Comparison of ENCODE assay signal across 7 mouse cellular contexts in genomic region chr7:105809836-105810235, GRCm38 (mm10). TPM values are rescaled to one million over a fixed set of nuclear protein-coding genes. Genes with fewer than 3 reads are reported as not detected.
DNase-seq lines count a peak whose midpoint lies in the region; ATAC-seq and TF ChIP-seq lines count a peak whose summit lies in the region.

No protein-coding gene starts in this region.

- H3K4me2 ChIP-seq in embryonic facial prominence, embryonic 12.5 days (replicated peaks) = peak overlapping the region; percentile 70
- peak overlapping the region; percentile 54 for H3K4me2 ChIP-seq in intestine, embryonic 15.5 days (replicated peaks)
- H3K4me2 ChIP-seq in neural tube, embryonic 15.5 days = peak overlapping the region; percentile 75

- TF ChIP-seq CTCF in lung, adult 2 months (IDR thresholded peaks at IDR 0.05; ENCODE audit: insufficient read depth, low read length) = no peak

- H3K9ac ChIP-seq in embryonic facial prominence, embryonic 12.5 days = peak overlapping the region; percentile 84
- peak overlapping the region; percentile 96; the same call in 1 of the 2 replicates for H3K9ac ChIP-seq in intestine, embryonic 15.5 days
- peak overlapping the region; percentile 92 for H3K9ac ChIP-seq in neural tube, embryonic 15.5 days (replicated peaks)

- ATAC-seq in embryonic facial prominence, embryonic 12.5 days (ENCODE audit: insufficient number of reproducible peaks, insufficient read depth, low FRiP score, low TSS enrichment) = no peak
- no peak for ATAC-seq in intestine, embryonic 15.5 days
- no peak for ATAC-seq in neural tube, embryonic 15.5 days (ENCODE audit: low FRiP score)

- peaks cover 20% of the 10 kb centered on the region for H3K36me3 ChIP-seq in embryonic facial prominence, embryonic 12.5 days
- peaks cover 8% of the 10 kb centered on the region; the same call in 1 of the 2 replicates for H3K36me3 ChIP-seq in intestine, embryonic 15.5 days
- H3K36me3 ChIP-seq in neural tube, embryonic 15.5 days = peaks cover 17% of the 10 kb centered on the region

- no peak for TF ChIP-seq POLR2A in lung, adult 2 months (IDR thresholded peaks at IDR 0.05; ENCODE audit: borderline replicate concordance, extremely low read depth, low read depth, low read length)

- peaks cover 19% of the 10 kb centered on the region for H3K4me1 ChIP-seq in lung, adult 2 months (ENCODE audit: control insufficient read depth, insufficient read depth, low read length)
- peaks cover 7% of the 10 kb centered on the region for H3K4me1 ChIP-seq in embryonic facial prominence, embryonic 12.5 days
- peaks cover 8% of the 10 kb centered on the region; the same call in 1 of the 2 replicates for H3K4me1 ChIP-seq in intestine, embryonic 15.5 days (replicated peaks)
- peaks cover 16% of the 10 kb centered on the region for H3K4me1 ChIP-seq in neural tube, embryonic 15.5 days

- no peak for DNase-seq in lung, adult 2 months
- DNase-seq in lung, postnatal 4 days = no peak
- DNase-seq in left cerebral cortex, adult 18-20 months (ENCODE audit: low spot score in 2 of 2) = no peak
- no peak for DNase-seq in right cerebral cortex, postnatal 14 days

- H3K4me3 ChIP-seq in lung, adult 2 months (replicated peaks; ENCODE audit: extremely low read depth, low read depth, low read length) = peak overlapping the region; percentile 81
- peak overlapping the region; percentile 70 for H3K4me3 ChIP-seq in embryonic facial prominence, embryonic 12.5 days
- H3K4me3 ChIP-seq in intestine, embryonic 15.5 days (replicated peaks) = peak overlapping the region; percentile 83
- peak overlapping the region; percentile 85 for H3K4me3 ChIP-seq in neural tube, embryonic 15.5 days (replicated peaks)

- no peak overlapping the region for H3K27ac ChIP-seq in embryonic facial prominence, embryonic 12.5 days
- H3K27ac ChIP-seq in intestine, embryonic 15.5 days = no peak overlapping the region
- peak overlapping the region; percentile 94 for H3K27ac ChIP-seq in neural tube, embryonic 15.5 days (replicated peaks)

- H3K9me3 ChIP-seq in embryonic facial prominence, embryonic 12.5 days = no peaks in the 10 kb centered on the region
- no peaks in the 10 kb centered on the region for H3K9me3 ChIP-seq in intestine, embryonic 15.5 days
- H3K9me3 ChIP-seq in neural tube, embryonic 15.5 days (replicated peaks) = no peaks in the 10 kb centered on the region

- 64% methylated on average over 7 of the region's 7 CpGs for WGBS in lung, adult 2 months
- 86% methylated on average over 7 of the region's 7 CpGs for WGBS in embryonic facial prominence, embryonic 12.5 days
- WGBS in intestine, embryonic 15.5 days = 84% methylated on average over 7 of the region's 7 CpGs
- WGBS in neural tube, embryonic 15.5 days = 86% methylated on average over 7 of the region's 7 CpGs

- H3K27me3 ChIP-seq in embryonic facial prominence, embryonic 12.5 days = no peaks in the 10 kb centered on the region
- no peaks in the 10 kb centered on the region for H3K27me3 ChIP-seq in intestine, embryonic 15.5 days (replicated peaks)
- H3K27me3 ChIP-seq in neural tube, embryonic 15.5 days (replicated peaks) = no peaks in the 10 kb centered on the region

RNA-seq across cellular contexts. Expression of gene Mrpl17, which starts 1.1 kb away (rescaled TPM):
- 142 and 172 TPM in 2 replicates for polyA plus RNA-seq in lung, adult 2 months (2012; rRNA removed)
- 317 and 324 TPM in 2 replicates for polyA plus RNA-seq in embryonic facial prominence, embryonic 12.5 days (2016; fragmentation: Nextera tagmentation; extraction: Ambion mirVana)
- polyA plus RNA-seq in intestine, embryonic 15.5 days (2015; fragmentation: Nextera tagmentation; extraction: Ambion mirVana) = 372 and 398 TPM in 2 replicates
- polyA plus RNA-seq in neural tube, embryonic 15.5 days (2015; fragmentation: Nextera tagmentation; extraction: Ambion mirVana) = 189 and 232 TPM in 2 replicates
- 100 to 1,000 TPM in 1 of 2 experiments, 10 to 100 TPM in 1; 97.3 to 101 TPM for total RNA-seq in left cerebral cortex, adult 18-20 months (2021)

RNA-seq across cellular contexts. Expression of gene Dchs1, which starts 22.4 kb away (rescaled TPM):
- 13.9 and 14.8 TPM in 2 replicates for polyA plus RNA-seq in lung, adult 2 months (2012; rRNA removed)
- polyA plus RNA-seq in embryonic facial prominence, embryonic 12.5 days (2016; fragmentation: Nextera tagmentation; extraction: Ambion mirVana) = 27.3 and 28.5 TPM in 2 replicates
- polyA plus RNA-seq in intestine, embryonic 15.5 days (2015; fragmentation: Nextera tagmentation; extraction: Ambion mirVana) = 8.2 and 8.3 TPM in 2 replicates
- polyA plus RNA-seq in neural tube, embryonic 15.5 days (2015; fragmentation: Nextera tagmentation; extraction: Ambion mirVana) = 10.0 and 10.8 TPM in 2 replicates
- total RNA-seq in left cerebral cortex, adult 18-20 months (2021) = 1 to 10 TPM; 6.7 to 7.8 TPM

RNA-seq across cellular contexts. Expression of gene Tpp1, which starts 57.8 kb away (rescaled TPM):
- 141 and 187 TPM in 2 replicates for polyA plus RNA-seq in lung, adult 2 months (2012; rRNA removed)
- polyA plus RNA-seq in embryonic facial prominence, embryonic 12.5 days (2016; fragmentation: Nextera tagmentation; extraction: Ambion mirVana) = 41.9 and 43.3 TPM in 2 replicates
- 109 TPM in 2 replicates for polyA plus RNA-seq in intestine, embryonic 15.5 days (2015; fragmentation: Nextera tagmentation; extraction: Ambion mirVana)
- 41.4 and 50.2 TPM in 2 replicates for polyA plus RNA-seq in neural tube, embryonic 15.5 days (2015; fragmentation: Nextera tagmentation; extraction: Ambion mirVana)
- total RNA-seq in left cerebral cortex, adult 18-20 months (2021) = 10 to 100 TPM; 57.5 to 62.7 TPM
